Mouse (Mus musculus) embryo, embryonic 10 days (tissue): Measurements from ENCODE around the gene Grb2.

Experiments
- DNase-seq: peaks from one replicate; pipeline ENCODE4 v3.0.0-alpha.2; 2015; ENCODE audit warnings: low spot score

Grb2 gene

DNA sequence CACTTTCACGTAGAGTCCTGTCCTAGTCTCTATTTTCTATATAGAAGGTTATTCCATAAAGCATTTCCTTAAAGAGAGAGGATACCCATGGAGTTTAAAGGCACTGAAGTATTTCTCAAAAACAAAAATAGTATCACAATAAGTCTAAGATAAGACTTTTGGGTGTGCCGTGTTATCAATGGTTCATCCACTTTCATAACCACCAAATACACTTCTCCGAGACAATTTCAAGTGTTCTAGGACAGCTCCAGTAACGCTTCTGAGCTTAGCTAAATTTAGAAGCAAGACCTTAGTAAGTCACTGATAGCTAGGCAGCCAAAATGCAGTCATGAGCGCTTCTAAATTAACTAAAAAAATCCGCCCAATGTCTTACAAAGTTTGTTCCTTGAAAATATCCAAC, 22.0 kb downstream of the Grb2 start:
- no peak for DNase-seq

DNA sequence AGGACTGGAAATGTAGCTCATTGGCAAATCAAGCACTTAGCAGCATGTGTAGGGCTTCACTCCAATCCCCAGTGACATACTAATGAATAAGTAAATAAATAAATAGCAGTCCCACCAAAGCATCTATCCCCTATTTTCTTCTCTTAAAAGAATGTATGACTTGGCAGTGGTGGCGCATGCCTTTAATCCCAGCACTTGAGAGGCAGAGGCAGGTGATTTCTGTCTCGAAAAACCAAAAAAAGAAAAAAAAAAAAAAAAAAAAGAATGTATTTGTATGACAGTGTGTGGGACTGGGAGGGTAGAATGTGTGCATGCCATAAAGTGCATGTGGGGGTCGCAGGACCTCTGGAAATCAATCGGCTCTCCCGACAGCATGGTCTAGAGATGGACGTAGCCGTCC, 22.4 kb downstream of the Grb2 start:
- DNase-seq = no peak

DNA sequence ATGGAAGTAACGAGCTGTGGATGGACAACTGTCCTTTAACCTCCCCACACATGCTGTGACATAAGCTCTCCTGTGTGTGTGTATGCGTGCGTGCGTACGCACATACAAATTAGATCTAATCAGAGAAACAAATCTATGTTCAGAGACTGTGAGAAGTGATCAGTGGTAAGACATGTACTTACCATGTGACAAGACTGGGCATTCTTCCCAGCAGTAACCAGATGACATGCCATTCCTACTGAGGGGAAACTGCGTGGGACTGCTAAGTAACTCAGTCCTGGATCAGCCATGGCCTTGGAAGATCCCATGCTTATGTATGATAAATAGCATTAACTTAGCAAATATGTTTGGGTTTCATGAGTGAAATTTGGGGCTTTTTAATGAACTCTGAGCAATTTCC, 23.5 kb downstream of the Grb2 start:
- DNase-seq = no peak

DNA sequence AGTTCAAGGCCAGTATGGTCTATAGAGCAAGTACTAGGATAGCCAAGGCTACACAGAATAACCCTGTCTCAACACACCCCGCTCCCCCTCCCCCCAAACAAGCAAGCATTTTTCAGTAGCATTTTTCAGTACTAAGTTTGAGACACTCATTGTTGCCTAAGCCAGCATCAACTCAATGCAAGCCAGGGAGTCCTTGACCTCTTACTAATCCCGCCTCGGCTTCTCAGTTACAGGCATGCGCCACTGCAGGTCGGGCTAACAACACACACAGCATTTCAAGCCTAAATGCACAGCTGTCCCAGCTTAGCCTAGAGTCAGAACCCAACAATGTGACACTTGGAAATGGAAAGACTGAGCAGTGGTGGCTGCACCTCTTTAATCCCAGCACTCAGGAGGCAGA, 25.1 kb downstream of the Grb2 start:
- no peak for DNase-seq

DNA sequence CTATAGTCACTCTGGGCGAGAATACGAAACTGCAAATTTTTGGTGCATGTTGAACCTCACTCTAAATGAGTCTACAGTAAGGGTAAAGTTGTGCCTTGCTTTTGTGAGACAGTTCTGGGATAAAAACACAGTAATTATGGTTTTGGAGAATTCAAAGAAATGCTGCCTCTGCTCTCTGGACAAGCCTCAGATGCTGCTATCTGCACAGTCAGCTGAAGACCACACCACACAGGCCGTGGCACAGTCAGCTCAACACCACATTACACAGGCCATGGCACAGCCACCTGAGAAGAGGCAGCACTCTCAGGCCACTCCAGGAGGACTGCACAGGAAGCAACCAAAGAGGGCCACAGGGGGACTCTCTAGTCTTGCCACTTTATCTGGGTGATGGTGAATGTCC, 26.0 kb downstream of the Grb2 start:
- DNase-seq = no peak

DNA sequence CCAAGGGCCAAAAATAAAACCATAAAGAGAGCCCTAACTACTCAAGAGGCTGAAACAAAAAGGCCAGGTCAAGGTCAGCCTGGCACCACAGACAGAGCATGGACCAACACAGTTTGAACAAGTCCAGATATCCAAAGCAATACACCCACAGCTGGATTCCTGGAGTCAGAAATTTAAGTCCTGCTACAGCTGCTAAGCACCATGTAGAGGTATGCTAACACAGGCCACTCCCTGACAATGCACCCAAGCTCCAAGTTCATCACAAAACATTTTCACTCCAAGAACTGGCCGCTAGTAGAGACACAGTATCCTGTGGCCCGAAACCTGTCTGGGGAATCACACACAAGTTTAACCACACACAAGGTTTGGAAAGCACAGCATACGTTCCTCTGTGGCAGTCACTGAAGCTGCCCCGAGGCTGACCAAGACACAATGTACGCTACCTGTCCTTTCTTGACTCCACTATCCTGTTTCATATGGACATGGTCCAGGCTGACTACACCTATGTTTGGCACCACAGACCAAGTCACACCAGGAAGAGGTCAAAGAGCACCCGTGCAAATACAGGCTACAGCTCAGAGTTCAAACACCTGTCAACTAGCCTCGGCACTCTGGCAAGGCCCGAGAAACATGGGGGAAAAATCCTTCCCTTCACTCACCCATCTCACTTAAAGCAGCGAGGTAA, 28.7 kb downstream of the Grb2 start:
- DNase-seq = no peak

DNA sequence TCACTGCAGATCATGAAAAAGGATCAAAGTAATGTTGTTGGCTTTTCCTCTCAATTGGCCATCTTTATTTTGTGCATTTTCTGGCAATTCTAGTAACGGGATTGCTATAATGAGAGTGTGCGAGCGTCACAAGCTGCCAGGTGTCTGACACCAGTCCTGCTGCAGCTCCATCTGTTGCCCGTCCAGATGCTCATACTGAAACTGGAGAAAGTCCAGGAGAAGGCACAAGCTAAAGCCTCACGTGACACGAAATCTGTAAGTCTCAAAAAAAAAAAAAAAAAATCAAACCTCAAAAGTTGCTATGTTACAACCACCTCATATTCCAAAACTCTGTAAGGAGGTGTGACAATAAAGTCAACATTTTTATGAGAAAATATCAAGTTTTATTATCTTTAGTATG, 29.5 kb downstream of the Grb2 start:
- no peak for DNase-seq

DNA sequence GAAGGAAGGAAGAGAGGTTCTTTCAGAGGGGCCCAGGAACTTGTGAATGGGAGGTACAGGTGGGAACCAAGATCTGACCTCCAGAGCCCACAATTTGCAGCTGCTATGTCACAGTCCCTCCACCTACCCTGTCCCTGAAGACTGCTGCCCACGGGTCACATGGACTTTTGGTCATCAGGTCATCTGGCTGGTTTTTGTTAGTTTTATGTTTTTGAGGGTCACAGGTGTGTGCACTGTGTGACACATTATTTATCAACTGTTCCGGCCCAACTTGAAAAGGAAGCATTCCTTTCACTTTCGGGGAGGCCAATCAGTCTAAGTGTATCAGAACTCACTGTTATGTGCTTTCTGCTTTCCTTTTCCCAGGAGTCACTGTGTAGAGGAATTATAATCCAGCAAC, 30.9 kb downstream of the Grb2 start:
- DNase-seq = no peak

DNA sequence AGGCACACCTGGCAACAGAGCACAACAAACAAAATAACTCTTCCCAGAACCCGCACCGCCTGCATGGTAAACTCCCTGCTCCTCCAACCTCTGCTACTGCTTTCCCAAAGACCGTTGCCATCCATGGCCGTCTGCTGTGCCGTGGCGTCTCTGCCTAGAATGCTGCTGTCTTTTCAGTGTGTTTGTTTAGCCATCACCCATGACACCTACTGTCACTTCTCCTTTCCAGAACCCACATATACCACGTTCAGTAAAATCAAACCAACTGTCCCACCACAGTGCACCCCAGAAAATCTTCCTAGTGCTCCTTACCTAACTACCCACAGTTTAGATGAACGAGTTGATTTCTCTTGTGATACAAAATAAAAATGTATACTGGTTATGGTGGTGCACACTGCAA, 31.7 kb downstream of the Grb2 start:
- DNase-seq = no peak

DNA sequence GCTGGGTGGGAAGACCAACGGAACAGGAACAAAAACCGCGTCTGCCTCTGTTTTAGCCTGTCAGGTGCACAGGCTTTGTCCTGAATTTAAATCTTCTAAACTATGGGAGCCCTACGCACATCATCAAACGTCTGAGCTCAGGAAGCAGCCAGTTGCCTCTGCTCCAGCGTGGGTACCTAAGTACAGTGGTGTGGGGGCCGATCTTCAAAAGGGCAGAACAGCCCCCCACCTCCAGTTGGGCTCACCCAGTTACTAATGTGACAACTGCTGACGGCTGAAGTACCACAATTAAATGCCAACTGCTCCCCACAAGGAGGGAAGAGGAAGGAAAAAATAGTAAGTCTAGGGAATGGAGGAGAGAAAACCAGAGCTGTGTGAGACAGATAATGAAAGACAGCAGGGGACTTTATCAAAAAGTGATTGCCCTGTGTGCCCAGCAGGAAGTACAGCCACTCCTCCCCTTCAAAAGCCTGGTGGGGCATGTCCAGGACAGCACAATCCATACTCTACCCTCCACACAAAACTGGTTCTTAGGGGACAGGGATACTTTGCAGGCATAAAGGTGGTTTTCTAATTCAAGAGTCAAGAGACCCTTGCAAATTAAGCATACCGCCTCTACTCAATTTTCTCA, 34.0 kb downstream of the Grb2 start:
- no peak for DNase-seq

DNA sequence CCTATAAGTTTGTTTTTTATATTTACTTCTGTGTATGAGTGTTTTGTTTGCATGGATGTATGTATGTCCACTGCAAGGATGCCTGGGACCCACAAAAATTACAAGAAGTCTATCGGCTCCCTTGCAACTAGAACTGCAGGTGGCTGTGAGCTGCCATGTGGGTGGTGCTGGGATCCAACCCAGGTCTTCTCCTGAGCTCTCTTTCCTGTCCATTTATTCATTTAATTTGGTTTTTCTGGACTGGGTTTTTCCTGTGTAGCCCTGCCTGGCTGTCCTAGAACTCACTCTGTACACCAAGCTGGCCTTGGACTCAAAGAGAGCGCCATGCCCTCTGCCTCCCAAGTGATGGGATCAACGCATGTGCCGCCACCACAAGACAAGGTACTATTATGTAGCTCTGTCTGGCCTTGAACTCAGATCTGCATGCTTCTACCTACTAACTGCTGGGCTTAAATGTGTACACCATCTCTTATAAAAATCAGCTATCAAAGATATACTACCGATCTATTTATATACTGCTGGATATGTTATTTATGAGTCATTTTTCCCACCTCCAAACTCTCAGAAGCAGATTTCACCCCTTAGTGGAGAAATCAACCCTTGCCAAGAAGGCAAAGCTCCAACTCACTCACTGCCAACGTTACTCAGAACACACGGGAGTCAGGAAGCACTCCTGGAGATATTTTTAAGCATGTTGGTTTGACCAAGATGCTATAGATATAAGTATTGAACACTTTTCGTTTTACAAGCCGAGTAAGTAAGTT, 34.7 kb downstream of the Grb2 start:
- DNase-seq = no peak

DNA sequence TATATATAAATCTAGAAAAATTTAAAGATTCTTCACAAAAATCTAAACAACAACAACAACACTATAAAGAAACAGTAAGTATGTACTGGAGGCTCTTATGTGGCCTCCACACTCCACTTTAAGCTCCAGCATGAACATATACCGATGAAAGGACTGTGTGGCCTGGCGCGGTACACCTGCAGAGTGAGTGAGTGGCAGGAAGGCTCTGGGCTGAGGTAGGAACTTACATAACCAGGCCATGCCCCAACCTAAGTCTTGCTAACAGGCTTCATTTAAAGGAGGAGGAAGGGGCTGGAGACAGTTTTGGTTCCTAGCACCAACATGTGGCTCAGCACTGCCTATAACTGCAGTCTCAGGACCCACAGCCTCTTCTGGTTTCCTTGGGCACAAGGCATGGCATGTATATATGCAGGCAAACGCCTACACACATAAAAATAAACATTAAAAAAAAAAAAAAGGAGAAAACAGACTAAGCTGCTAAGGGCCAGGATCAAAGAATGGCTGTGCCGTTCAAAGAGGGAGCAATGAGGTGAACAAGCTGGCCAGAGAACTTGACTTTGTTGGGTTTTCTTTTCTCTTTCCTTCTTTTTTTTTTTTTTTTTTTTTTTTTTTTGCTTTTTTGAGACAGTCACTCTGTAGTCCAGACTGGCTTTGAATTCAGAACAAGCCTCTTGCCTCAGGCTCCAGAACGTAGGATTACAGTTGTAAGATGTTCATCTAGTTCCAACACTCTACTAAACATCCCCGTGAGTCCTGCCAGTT, 36.0 kb downstream of the Grb2 start:
- DNase-seq = no peak

DNA sequence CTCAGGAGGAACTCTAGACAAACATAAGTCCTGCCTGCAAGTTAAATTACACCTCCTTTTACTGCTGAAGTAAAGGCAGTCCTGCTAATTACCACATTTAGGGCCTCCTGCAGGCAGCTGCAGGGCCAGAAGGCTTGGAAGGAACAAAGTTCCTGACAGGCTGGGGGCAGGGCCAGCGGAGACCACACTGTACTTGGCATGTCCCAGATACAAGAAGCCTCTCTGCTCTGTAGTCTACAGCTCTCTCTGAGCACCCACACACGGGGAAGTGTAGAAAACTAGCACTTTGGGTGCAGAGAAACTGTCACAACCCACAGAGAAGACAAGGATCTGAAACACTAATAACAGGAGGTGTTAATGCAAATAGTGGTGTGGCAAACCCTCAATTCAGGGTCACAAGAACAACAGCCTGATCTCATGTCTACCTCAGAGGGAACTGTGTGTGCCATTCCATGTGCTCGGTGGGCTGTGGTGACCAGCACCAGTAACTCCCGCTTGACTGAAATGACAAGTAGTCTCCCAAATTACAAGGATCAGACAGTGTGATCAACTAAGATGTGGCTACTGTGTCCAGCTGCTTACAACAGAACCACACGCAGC, 37.8 kb downstream of the Grb2 start:
- peak; percentile 16 for DNase-seq

DNA sequence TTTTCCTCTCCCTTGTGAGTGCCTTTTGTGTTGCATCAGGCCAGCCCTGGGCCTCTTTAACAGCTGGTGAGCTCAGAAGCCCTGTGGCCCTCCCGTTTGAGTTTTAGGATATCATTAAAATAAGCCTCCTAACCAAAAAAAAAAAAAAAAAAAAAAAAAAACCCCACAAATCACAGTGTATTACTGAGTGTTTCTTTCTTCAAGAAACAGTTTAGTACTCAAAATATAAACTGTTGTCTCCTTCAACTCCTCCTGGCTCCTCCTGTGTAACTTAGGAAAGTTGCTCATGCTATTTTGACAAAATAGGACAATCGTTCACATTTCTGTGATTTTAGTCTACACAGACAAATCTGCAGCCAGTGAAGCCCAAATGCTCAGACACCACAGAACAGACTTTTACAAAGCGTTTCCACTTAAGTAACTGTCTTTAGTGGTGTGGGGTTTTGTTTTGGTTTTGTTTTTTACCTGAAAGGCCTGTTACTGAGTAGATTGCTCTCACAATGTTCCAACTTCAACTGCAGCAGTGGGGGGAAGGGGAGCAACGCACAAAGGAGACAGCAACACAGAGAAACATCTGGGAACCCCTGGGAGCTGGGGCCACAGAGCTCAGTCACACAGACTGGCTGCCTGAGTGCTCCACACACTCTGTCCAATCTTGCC, 44.6 kb downstream of the Grb2 start:
- no peak for DNase-seq

DNA sequence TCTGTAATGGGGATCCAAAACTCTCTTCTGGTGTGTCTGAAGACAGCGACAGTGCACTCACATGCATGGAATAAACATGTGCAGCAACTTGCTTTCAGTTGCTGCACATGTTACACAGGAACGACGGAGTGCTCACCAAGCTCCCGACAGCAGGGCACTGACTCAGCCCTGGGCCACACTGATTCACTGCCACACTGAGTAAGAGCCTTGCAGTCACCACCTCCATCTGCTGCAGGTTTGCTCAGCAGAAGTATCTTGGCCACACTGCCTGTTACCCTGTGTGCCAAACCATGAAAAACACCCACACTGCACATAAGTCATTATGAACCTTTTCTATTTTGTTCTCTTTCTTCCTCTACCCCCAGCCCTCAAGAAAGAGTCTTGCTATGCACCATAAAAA, 48.0 kb downstream of the Grb2 start:
- no peak for DNase-seq

DNA sequence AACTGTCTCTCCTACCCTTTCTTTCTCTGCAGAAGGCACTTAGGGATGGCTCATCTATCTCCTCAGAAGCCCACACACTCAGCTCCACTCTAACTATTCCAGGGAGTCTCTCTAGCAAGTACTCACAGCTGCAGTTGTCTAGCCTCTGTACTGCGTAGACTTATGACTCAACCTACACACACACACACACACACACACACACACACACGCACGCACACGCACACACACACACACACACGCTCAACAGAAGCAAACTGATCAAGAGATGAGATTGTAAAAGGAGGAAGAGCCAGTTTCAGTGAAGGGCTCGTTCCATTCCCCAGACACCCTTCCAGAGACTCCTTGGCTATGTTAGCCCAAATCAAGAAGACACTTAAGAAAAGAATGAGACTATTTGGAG, 49.9 kb downstream of the Grb2 start:
- DNase-seq = no peak

DNA sequence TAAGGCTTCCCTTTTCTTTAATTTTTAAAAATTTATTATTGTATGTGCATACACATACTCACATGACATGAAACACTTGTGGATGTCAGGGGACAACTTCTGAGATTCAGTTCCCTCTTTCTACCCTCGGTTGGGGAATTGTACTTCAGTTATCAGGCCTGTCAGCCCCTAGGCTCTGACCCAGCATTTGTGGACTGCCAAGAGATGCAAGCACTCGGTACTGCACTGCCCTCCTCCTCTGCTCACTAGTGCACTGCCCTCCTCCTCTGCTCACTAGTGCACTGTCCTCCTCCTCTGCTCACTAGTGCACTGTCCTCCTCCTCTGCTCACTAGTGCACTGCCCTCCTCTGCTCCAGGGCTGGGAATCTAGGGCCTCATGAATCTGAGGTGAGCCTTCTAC, 54.3 kb downstream of the Grb2 start:
- no peak for DNase-seq

DNA sequence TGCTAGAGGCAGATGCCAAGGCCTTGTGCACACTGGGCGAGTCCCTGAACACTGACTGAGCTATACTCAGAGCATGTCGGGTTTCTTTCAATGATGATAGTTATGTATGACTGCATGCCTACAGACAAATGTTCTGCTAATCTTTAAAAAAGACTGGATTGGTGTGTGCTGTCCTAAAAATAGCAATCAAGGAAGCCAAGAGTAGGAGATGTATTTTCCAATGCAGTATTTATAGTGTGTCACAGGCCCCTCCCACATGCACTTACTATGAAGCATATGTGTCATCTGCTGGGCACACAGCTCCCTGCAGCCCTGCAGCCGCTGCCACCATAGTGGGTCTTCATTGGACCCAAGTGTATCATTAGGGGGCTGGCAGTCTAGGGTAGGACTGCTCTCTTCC, 55.2 kb downstream of the Grb2 start:
- DNase-seq = no peak

DNA sequence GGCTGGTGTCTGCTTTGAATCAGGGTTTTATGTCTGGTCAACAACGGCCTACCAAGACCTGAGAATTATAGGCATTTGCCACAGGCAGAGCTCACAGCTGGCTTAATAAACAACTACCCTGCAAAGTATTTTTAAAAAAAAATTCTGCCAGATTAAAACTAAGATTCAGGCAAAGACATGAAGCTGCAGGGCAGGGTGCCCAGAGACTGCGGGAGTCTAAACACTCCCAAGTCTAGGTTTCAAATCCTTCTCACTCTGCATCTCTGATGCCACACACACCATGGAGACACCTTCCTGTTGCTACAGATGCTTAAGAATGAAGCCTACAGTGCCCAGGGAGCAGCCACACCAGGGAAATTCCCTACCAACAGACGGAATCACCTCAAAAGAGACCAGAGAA, 56.7 kb downstream of the Grb2 start:
- DNase-seq = no peak

DNA sequence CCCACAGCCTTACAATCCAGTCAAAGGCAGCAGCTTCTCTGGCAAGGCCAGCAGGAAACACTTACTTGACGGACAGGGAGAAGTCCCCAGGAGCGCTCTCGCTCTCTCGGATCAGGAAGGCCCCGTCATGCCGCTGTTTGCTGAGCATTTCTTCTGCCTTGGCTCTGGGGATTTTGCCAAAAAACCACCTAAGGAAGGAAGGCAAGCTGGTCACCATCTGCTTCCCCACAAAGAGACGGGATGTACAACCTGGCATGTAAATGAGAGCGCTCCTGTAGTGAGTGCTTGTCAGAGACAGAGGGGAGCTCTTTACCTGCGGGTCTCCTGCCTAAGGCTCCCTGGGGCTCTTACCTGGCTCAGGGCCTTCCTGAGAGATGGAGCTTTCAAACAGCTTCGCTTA, 58.7 kb downstream of the Grb2 start:
- no peak for DNase-seq

DNA sequence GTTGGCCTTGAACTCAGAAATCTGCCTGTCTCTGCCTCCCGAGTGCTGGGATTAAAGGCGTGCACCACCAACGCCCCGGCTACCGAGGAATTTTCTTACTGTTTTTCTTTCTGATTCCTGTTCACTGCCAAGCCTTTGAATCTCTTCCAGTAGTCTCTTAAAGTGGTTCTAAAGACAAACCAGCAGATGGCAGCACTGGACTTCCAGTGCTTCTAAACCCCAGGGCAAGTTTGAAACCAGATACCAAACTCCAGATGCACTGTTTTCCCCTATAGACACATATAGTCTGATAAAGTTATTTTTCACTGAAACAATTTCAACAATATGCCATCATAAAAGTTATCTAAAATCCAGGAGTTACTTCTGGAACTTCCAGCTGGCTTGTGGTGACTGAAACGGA, 60.9 kb downstream of the Grb2 start:
- DNase-seq = peak; percentile 88

DNA sequence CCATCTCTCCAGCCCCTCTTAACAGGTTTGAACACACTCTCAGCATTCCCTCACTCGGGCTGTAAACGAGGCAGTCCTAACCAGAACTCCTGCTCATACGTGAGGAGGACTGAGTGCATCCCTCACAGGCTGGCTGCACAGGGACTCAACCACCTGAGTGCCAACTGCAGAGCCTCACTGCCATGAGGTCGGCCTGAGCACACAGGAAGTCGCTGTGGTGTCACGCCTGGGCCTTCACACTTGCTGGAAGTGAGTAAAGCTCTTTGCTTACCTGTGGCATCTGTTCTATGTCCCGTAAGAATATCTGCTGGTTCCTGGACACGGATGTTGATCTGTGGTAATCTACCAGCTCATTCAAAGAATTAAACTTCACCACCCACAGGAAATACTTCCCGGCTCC, 62.0 kb downstream of the Grb2 start:
- no peak for DNase-seq
